ENCODE assay signal across 23 mouse cellular contexts in the genomic region with DNA sequence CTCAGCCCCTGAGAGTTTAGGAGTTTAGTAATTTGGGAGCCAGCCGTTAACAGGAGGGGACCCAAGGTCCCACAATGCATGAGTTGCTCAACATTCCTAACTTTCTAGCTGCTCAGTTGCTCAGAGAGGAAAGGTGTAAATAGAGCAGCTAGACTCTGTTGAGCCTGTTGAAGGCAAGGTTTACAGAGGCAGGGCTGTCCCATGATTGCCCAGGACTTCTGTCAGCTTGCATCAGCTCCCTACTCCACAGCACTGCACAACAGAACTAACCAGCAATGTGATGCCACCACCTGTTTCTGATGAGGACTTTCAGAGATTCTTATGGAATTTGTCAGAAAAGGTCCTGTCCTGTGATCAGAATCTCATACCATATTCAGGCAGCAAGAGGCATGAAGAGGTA.
"Had no signal": no experiment of that assay in that cellular context is flagged by ENCODE, and none has a peak within 500 bp of the region (broad histone marks: within the 10 kb centered on the region; RNA-seq: fewer than 3 reads in every experiment).

No protein-coding gene starts in this region.

- H3K4me1 ChIP-seq: midbrain, embryonic 10.5 days; neural tube, embryonic 12.5 days; neural tube, embryonic 15.5 days had no signal

- H3K36me3 ChIP-seq: limb, embryonic 10.5 days; limb, embryonic 13.5 days; midbrain, embryonic 10.5 days; neural tube, embryonic 12.5 days; neural tube, embryonic 15.5 days had no signal

- H3K27me3 ChIP-seq: limb, embryonic 13.5 days; neural tube, embryonic 12.5 days; neural tube, embryonic 15.5 days had no signal

- ATAC-seq: intestine, postnatal 0 days; lung, postnatal 0 days had no signal

- DNase-seq: kidney, adult 2 months; kidney, postnatal 25 days; layer of hippocampus, adult 9-11 months; lung, embryonic 14.5 days; lung, postnatal 36 days; midbrain, embryonic 14.5 days; right cerebral cortex, adult 18-20 months; right cerebral cortex, postnatal 14 days; right cerebral cortex, postnatal 4 days; thymus, adult 2 months; thymus, postnatal 14 days had no signal

- H3K9ac ChIP-seq: limb, embryonic 13.5 days; liver, embryonic 14.5 days; lung, embryonic 14.5 days; neural tube, embryonic 12.5 days; neural tube, embryonic 15.5 days had no signal

- H3K4me3 ChIP-seq: layer of hippocampus, adult 2 months; limb, embryonic 10.5 days; limb, embryonic 13.5 days; megakaryocyte, embryonic 14.5 days; midbrain, embryonic 10.5 days; neural tube, embryonic 12.5 days; neural tube, embryonic 15.5 days had no signal

- H3K4me2 ChIP-seq: limb, embryonic 13.5 days; lung, embryonic 14.5 days; neural tube, embryonic 12.5 days; neural tube, embryonic 15.5 days had no signal

- H3K27ac ChIP-seq: kidney, postnatal 0 days; layer of hippocampus, adult 2 months; limb, embryonic 10.5 days; limb, embryonic 13.5 days; liver, embryonic 14.5 days; midbrain, embryonic 10.5 days; neural tube, embryonic 12.5 days; neural tube, embryonic 15.5 days; stomach, postnatal 0 days had no signal

- H3K9me3 ChIP-seq: limb, embryonic 10.5 days; limb, embryonic 13.5 days; megakaryocyte, embryonic 14.5 days; midbrain, embryonic 10.5 days; neural tube, embryonic 12.5 days; neural tube, embryonic 15.5 days had no signal
